Mouse (Mus musculus) forebrain, postnatal 0 days (tissue): ENCODE results near the gene Evc. TPM values are rescaled to one million over a fixed set of nuclear protein-coding genes. Genes with fewer than 3 reads are reported as not detected.

Experiments
- ATAC-seq: fragments of 200-750 bp; cut with Nextera tagmentation; 2 replicates; pipeline ENCODE4 v1.8.0; 2017; ENCODE audit warnings: mild to moderate bottlenecking, moderate library complexity
- DNase-seq: peaks from one replicate; pipeline ENCODE4 v3.0.0-alpha.2; 2015
- H3K27ac ChIP-seq: fragments of 300-500 bp; sonication (generic); 2 replicates; pipeline ENCODE4 v1.5.1; 2014; ENCODE audit warnings: low read depth, mild to moderate bottlenecking, antibody characterized with exemption, low read length, moderate library complexity, mixed read lengths
- H3K27me3 ChIP-seq: fragments of 300-500 bp; sonication (generic); 2 replicates; pipeline ENCODE4 v1.6.1; 2014; ENCODE audit warnings: mild to moderate bottlenecking, low read length, mixed read lengths; ENCODE audit not compliant: insufficient read depth
- H3K36me3 ChIP-seq: fragments of 300-500 bp; sonication (generic); 2 replicates; pipeline ENCODE4 v1.6.1; 2014; ENCODE audit warnings: mild to moderate bottlenecking, moderate library complexity; ENCODE audit not compliant: insufficient read depth
- H3K4me1 ChIP-seq: fragments of 300-500 bp; sonication (generic); 2 replicates; pipeline ENCODE4 v1.6.1; 2014; ENCODE audit warnings: antibody characterized with exemption; ENCODE audit not compliant: insufficient read depth
- H3K4me2 ChIP-seq: fragments of 300-500 bp; sonication (generic); 2 replicates; pipeline ENCODE4 v1.6.1; 2014; ENCODE audit warnings: low read depth, mild to moderate bottlenecking, moderate library complexity
- H3K4me3 ChIP-seq: fragments of 300-500 bp; sonication (generic); 2 replicates; pipeline ENCODE4 v1.5.1; 2014; ENCODE audit warnings: low read depth, low read length, mixed read lengths
- H3K9ac ChIP-seq: fragments of 300-500 bp; sonication (generic); 2 replicates; pipeline ENCODE4 v1.6.1; 2014; ENCODE audit warnings: mild to moderate bottlenecking
- H3K9me3 ChIP-seq: fragments of 300-500 bp; sonication (generic); 2 replicates; pipeline ENCODE4 v1.6.1; 2016; ENCODE audit warnings: low read length
- CTCF ChIP-seq: sonication (generic); IDR thresholded peaks from 2 replicates; pipeline ENCODE4 v1.5.1; 2016; ENCODE audit warnings: antibody characterized with exemption, control low read depth, low read depth
- WGBS: fragments of 180-500 bp; shearing (Covaris S2); extraction: QIAGEN DNeasy Blood & Tissue Kit; methylation state at CpG from one replicate; pipeline ENCODE4 v1.1.7; 2014; 5-methylcytosine and 5-hydroxymethylcytosine counted together
- polyA plus RNA-seq: library from polyadenylated mRNA; unstranded; fragments of >200 nt; fragmentation: Nextera tagmentation; extraction: Ambion mirVana; gene quantifications from 2 replicates; pipeline ENCODE4 v1.2.1, GENCODE M21; 2015
- total RNA-seq: library from RNA; depleted of rRNA; stranded (reverse); fragments of >200 nt; gene quantifications from 2 replicates; pipeline ENCODE4 v1.2.3, GENCODE M21; 2014; rRNA removed

Evc gene
- total RNA-seq = 8.5 and 9.9 TPM in 2 replicates
- 2.3 and 2.4 TPM in 2 replicates for polyA plus RNA-seq

- Histone ChIP-seq H3K9me3 (no peaks in the 10 kb centered on the region), H3K27me3 (no peaks in the 10 kb centered on the region), H3K27ac (no peak within 1 kb of the TSS), H3K4me3 (peak within 1 kb of the TSS; percentile 58), H3K4me2 (peak within 1 kb of the TSS; percentile 99), H3K9ac (peak within 1 kb of the TSS; percentile 53), H3K36me3 (no peaks in the 10 kb centered on the region), H3K4me1 (no peaks in the 10 kb centered on the region)
- ATAC-seq (peak; percentile 58), DNase-seq (peak; percentile 69)
- peak; percentile 25; the same call in 1 of the 2 replicates for TF ChIP-seq CTCF
- under 1% methylated on average over 48 of the region's 48 CpGs for WGBS
These were observed at the start of gene Evc for GRCm38 (mm10) chr5:37336485-37337105. Gene Evc, minus strand, starts transcription at chr5:37336894.

DNA sequence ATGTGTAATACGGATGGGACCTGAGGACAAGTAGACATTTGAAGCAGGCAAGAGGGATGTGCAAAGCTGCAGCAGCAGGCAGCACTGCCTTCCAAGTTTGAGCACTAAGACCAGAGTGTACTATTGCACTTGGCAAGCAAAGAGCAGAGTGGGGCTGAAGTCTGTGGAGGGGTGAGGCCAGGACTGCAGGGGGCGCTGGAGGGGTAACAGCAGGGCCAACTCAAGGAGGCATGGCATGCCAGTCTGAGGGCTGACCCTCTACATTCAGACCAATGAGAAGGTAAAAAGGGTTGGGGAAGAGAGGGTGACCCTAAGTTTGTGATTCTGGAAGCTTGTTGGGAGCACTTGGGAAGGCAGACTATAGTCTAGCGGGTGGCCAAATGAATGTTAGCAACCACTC is 46.9 kb upstream of the Evc start:
- Histone ChIP-seq H3K36me3 (no peaks in the 10 kb centered on the region), H3K9me3 (no peaks in the 10 kb centered on the region), H3K27me3 (no peaks in the 10 kb centered on the region), H3K9ac (no peak overlapping the region), H3K27ac (no peak overlapping the region), H3K4me1 (no peaks in the 10 kb centered on the region), H3K4me2 (no peak overlapping the region), H3K4me3 (no peak overlapping the region)
- DNase-seq = no peak
- no peak for ATAC-seq
- 87% methylated on average over 3 of the region's 3 CpGs for WGBS
- TF ChIP-seq CTCF = peak; percentile 20; the same call in 1 of the 2 replicates

DNA sequence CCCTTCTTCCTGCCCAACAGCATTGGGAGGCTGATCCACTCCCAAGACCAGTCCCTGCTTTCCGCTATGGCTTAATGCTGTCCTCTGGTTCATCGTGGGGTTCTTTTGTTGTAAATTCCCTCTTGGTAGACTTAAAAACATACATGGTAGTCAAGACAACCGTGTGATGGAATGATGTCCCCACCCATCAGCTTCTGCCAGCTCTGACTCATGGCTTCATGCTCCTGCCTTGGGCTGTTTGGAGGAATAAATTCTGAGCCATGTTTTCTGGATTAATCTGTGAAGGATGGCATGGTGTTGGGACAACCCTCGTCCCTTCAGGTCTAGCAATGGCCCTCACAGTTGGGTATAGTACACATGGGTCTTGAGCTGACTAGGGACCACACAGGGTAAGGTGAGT is 43.9 kb upstream of the Evc start:
- H3K4me1 ChIP-seq = no peaks in the 10 kb centered on the region
- no peak overlapping the region for H3K27ac ChIP-seq
- H3K9me3 ChIP-seq = no peaks in the 10 kb centered on the region
- 83% methylated on average over 4 of the region's 4 CpGs for WGBS
- H3K9ac ChIP-seq = no peak overlapping the region
- DNase-seq (no peak), ATAC-seq (no peak)
- H3K4me2 ChIP-seq = no peak overlapping the region
- H3K27me3 ChIP-seq = no peaks in the 10 kb centered on the region
- no peak for TF ChIP-seq CTCF
- H3K36me3 ChIP-seq = no peaks in the 10 kb centered on the region
- no peak overlapping the region for H3K4me3 ChIP-seq

DNA sequence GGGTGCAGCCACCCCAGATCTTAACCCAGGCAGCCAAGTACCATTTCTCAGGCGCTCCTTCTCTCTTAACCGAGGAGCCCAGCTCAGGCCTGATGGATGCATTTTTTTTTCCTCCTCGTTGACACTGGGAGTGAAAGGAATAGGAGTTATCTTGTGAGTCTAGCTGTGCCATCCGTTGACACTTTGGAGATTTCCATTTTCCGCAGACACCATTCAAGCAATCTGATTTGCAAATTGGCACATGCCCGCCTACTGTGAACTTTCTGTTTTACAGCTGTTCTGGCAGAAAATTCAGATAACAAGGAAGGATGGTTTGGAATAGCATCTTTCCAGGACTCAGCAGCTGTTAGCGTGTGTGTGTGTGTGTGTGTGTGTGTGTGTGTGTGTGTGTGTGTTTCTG is 40.7 kb upstream of the Evc start:
- H3K9ac ChIP-seq = no peak overlapping the region
- no peaks in the 10 kb centered on the region for H3K27me3 ChIP-seq
- no peak overlapping the region for H3K4me2 ChIP-seq
- TF ChIP-seq CTCF = no peak
- DNase-seq (peak; percentile 64), ATAC-seq (peak; percentile 65)
- WGBS = 54% methylated on average over 7 of the region's 7 CpGs
- no peak overlapping the region for H3K4me3 ChIP-seq
- H3K36me3 ChIP-seq = no peaks in the 10 kb centered on the region
- H3K9me3 ChIP-seq = no peaks in the 10 kb centered on the region
- no peaks in the 10 kb centered on the region for H3K4me1 ChIP-seq
- H3K27ac ChIP-seq = 0 out of 2 replicates have a peak overlapping the region, but pooled peaks have one; percentile 9

- H3K4me3 ChIP-seq = no peak overlapping the region
- H3K27ac ChIP-seq = no peak overlapping the region
- TF ChIP-seq CTCF = no peak
- DNase-seq (peak; percentile 67), ATAC-seq (peak; percentile 60)
- no peaks in the 10 kb centered on the region for H3K27me3 ChIP-seq
- no peaks in the 10 kb centered on the region for H3K36me3 ChIP-seq
- H3K9me3 ChIP-seq = no peaks in the 10 kb centered on the region
- H3K9ac ChIP-seq = no peak overlapping the region
- H3K4me1 ChIP-seq = no peaks in the 10 kb centered on the region
- 65% methylated on average over 8 of the region's 8 CpGs for WGBS
- no peak overlapping the region for H3K4me2 ChIP-seq
These were observed 32.1 kb upstream of the Evc start for GRCm38 (mm10) chr5:37368796-37369195.

GRCm38 (mm10) chr5:37365751-37366150 is 29.1 kb upstream of the Evc start:
- no peak overlapping the region for H3K4me3 ChIP-seq
- H3K36me3 ChIP-seq = no peaks in the 10 kb centered on the region
- peak overlapping the region; percentile 35; the same call in 1 of the 2 replicates for H3K27ac ChIP-seq
- TF ChIP-seq CTCF = peak; percentile 48
- H3K4me2 ChIP-seq = no peak overlapping the region
- H3K9ac ChIP-seq = no peak overlapping the region
- H3K27me3 ChIP-seq = no peaks in the 10 kb centered on the region
- no peaks in the 10 kb centered on the region for H3K4me1 ChIP-seq
- peak; percentile 46 for DNase-seq
- H3K9me3 ChIP-seq = no peaks in the 10 kb centered on the region
- peak; percentile 80 for ATAC-seq

DNA sequence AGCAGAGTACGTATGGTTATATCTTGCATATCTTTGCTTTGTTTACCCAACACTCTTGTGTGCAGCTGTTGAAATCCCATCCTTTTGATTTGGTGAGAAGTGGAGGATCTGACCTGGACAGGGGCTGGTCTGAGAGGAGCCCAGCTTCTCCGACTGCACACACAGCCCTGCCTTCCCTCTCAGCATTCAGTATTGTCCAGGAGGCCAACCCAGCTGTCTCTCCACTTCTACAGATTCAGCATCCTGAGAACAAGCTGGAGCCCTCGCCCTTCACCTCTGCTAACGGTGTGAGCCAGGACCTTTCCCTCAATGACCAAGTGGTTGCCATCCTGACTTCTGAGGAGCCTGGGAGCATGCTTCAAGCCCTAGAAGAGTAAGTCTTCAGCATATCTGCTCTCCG is 26.6 kb upstream of the Evc start:
- H3K36me3 ChIP-seq = no peaks in the 10 kb centered on the region
- no peak overlapping the region for H3K4me2 ChIP-seq
- DNase-seq = no peak
- no peaks in the 10 kb centered on the region for H3K9me3 ChIP-seq
- no peak overlapping the region for H3K27ac ChIP-seq
- H3K27me3 ChIP-seq = no peaks in the 10 kb centered on the region
- H3K4me1 ChIP-seq = no peaks in the 10 kb centered on the region
- WGBS = 90% methylated on average over 5 of the region's 5 CpGs
- TF ChIP-seq CTCF = no peak
- H3K9ac ChIP-seq = no peak overlapping the region
- no peak overlapping the region for H3K4me3 ChIP-seq
- ATAC-seq = no peak
